In the genomic region with DNA sequence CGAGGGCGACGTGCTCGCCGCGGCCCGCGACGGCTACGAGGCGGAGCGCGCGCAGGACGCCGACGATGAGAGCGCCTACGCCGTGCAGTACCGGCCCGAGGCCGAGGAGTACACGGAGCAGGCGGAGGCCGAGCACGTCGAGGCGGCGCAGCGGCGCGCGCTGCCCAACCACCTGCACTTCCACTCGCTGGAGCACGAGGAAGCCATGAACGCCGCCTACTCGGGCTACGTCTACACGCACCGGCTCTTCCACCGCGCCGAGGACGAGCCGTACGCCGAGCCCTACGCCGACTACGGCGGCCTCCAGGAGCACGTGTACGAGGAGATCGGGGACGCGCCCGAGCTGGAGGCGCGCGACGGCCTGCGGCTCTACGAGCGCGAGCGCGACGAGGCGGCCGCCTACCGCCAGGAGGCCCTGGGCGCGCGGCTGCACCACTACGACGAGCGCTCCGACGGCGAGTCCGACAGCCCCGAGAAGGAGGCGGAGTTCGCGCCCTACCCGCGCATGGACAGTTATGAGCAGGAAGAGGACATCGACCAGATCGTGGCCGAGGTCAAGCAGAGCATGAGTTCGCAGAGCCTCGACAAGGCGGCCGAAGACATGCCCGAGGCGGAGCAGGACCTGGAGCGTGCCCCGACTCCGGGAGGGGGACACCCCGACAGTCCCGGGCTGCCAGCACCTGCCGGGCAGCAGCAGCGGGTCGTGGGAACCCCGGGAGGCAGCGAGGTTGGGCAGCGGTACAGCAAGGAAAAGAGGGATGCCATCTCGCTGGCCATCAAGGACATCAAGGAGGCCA, we compare ENCODE assay signal across 7 mouse cellular contexts.
DNase-seq lines count a peak whose midpoint lies in the region; ATAC-seq and TF ChIP-seq lines count a peak whose summit lies in the region.

No protein-coding gene starts in this region.

- TF ChIP-seq CTCF in stomach, postnatal 0 days (IDR thresholded peaks at IDR 0.05; ENCODE audit: low read depth): peak; percentile 55

- H3K4me1 ChIP-seq in embryonic facial prominence, embryonic 11.5 days (ENCODE audit: control insufficient read depth, insufficient read depth, low read length): no peaks in the 10 kb centered on the region
- H3K4me1 ChIP-seq in limb, embryonic 11.5 days (ENCODE audit: control insufficient read depth, insufficient read depth, low read length): 0 out of 2 replicates have a peak, but pooled peaks cover under 1% of the 10 kb centered on the region
- peaks cover 18% of the 10 kb centered on the region for H3K4me1 ChIP-seq in midbrain, embryonic 13.5 days (replicated peaks)
- H3K4me1 ChIP-seq in stomach, postnatal 0 days (replicated peaks; ENCODE audit: control insufficient read depth, insufficient read depth): no peaks in the 10 kb centered on the region

- no peak for TF ChIP-seq EP300 in stomach, postnatal 0 days (optimal IDR thresholded peaks at IDR 0.05)

- H3K27ac ChIP-seq in embryonic facial prominence, embryonic 11.5 days (replicated peaks; ENCODE audit: low read depth, low read length): no peak overlapping the region
- H3K27ac ChIP-seq in limb, embryonic 11.5 days (replicated peaks; ENCODE audit: low read depth, low read length): no peak overlapping the region
- no peak overlapping the region for H3K27ac ChIP-seq in midbrain, embryonic 13.5 days
- H3K27ac ChIP-seq in stomach, postnatal 0 days (replicated peaks): no peak overlapping the region

- peak overlapping the region; percentile 46 for H3K4me2 ChIP-seq in embryonic facial prominence, embryonic 11.5 days (ENCODE audit: low read depth, low read length)
- H3K4me2 ChIP-seq in limb, embryonic 11.5 days (ENCODE audit: low read depth, severe bottlenecking): peak overlapping the region; percentile 48
- peak overlapping the region; percentile 56 for H3K4me2 ChIP-seq in midbrain, embryonic 13.5 days (replicated peaks)
- H3K4me2 ChIP-seq in stomach, postnatal 0 days (replicated peaks; ENCODE audit: low read depth): peak overlapping the region; percentile 49

- peak overlapping the region; percentile 36 for H3K4me3 ChIP-seq in embryonic facial prominence, embryonic 11.5 days (ENCODE audit: low read depth, low read length)
- peak overlapping the region; percentile 28 for H3K4me3 ChIP-seq in limb, embryonic 11.5 days (ENCODE audit: low read depth, low read length)
- peak overlapping the region; percentile 41 for H3K4me3 ChIP-seq in midbrain, embryonic 13.5 days (replicated peaks)
- peak overlapping the region; percentile 35 for H3K4me3 ChIP-seq in stomach, postnatal 0 days (ENCODE audit: low read depth, low read length)

- WGBS in embryonic facial prominence, embryonic 11.5 days: 16% methylated on average over 109 of the region's 110 CpGs
- whole genome bisulfite sequencing in limb, embryonic 11.5 days: 20% methylated on average over 98 of the region's 110 CpGs
- 23% methylated on average over 109 of the region's 110 CpGs for WGBS in midbrain, embryonic 13.5 days
- 20% methylated on average over 97 of the region's 110 CpGs for WGBS in stomach, postnatal 0 days

- no peaks in the 10 kb centered on the region for H3K9me3 ChIP-seq in embryonic facial prominence, embryonic 11.5 days (replicated peaks; ENCODE audit: control insufficient read depth, low read length)
- no peaks in the 10 kb centered on the region for H3K9me3 ChIP-seq in limb, embryonic 11.5 days (ENCODE audit: control insufficient read depth, low read length)
- H3K9me3 ChIP-seq in midbrain, embryonic 13.5 days: no peaks in the 10 kb centered on the region
- no peaks in the 10 kb centered on the region for H3K9me3 ChIP-seq in stomach, postnatal 0 days (ENCODE audit: control insufficient read depth, low read length)

- H3K27me3 ChIP-seq in embryonic facial prominence, embryonic 11.5 days (ENCODE audit: control insufficient read depth, insufficient read depth, low read length): peaks cover 19% of the 10 kb centered on the region
- peaks cover 33% of the 10 kb centered on the region for H3K27me3 ChIP-seq in limb, embryonic 11.5 days (ENCODE audit: control insufficient read depth, insufficient read depth, low read length)
- H3K27me3 ChIP-seq in midbrain, embryonic 13.5 days: peaks cover 75% of the 10 kb centered on the region
- 0 out of 2 replicates have a peak, but pooled peaks cover 3% of the 10 kb centered on the region for H3K27me3 ChIP-seq in stomach, postnatal 0 days (ENCODE audit: control insufficient read depth, insufficient read depth, low read length)

- ATAC-seq in embryonic facial prominence, embryonic 11.5 days (replicated peaks; ENCODE audit: insufficient number of reproducible peaks, low FRiP score, low TSS enrichment, low read depth): peak; percentile 75
- peak; percentile 46 for ATAC-seq in limb, embryonic 11.5 days (ENCODE audit: insufficient number of reproducible peaks, low FRiP score, low TSS enrichment, low read depth)
- ATAC-seq in midbrain, embryonic 13.5 days: peak; percentile 89
- peak; percentile 89 for ATAC-seq in stomach, postnatal 0 days (ENCODE audit: low FRiP score, low TSS enrichment)

- H3K9ac ChIP-seq in embryonic facial prominence, embryonic 11.5 days (replicated peaks; ENCODE audit: low read length): 0 out of 2 replicates have a peak overlapping the region, but pooled peaks have one; percentile 7
- H3K9ac ChIP-seq in limb, embryonic 11.5 days (ENCODE audit: low read length): no peak overlapping the region; the same call in 1 of the 2 replicates
- H3K9ac ChIP-seq in midbrain, embryonic 13.5 days (replicated peaks): peak overlapping the region; percentile 41
- peak overlapping the region; percentile 23; the same call in 1 of the 2 replicates for H3K9ac ChIP-seq in stomach, postnatal 0 days (ENCODE audit: low read length)

- no peaks in the 10 kb centered on the region for H3K36me3 ChIP-seq in embryonic facial prominence, embryonic 11.5 days (replicated peaks; ENCODE audit: control insufficient read depth, insufficient read depth, low read depth, low read length)
- H3K36me3 ChIP-seq in limb, embryonic 11.5 days (ENCODE audit: control insufficient read depth, insufficient read depth, low read length): no peaks in the 10 kb centered on the region
- H3K36me3 ChIP-seq in midbrain, embryonic 13.5 days: peaks cover 7% of the 10 kb centered on the region
- no peaks in the 10 kb centered on the region for H3K36me3 ChIP-seq in stomach, postnatal 0 days (ENCODE audit: control insufficient read depth, insufficient read depth, low read length)

- DNase-seq in adrenal gland, postnatal 10 days: peak; percentile 52
- peak; percentile 58 for DNase-seq in embryonic facial prominence, embryonic 11.5 days (ENCODE audit: low spot score)
- peak; percentile 36 to 42 for DNase-seq in heart, adult 18-20 months
- DNase-seq in kidney, adult 18-20 months: peak; percentile 5
- peak; percentile 65 for DNase-seq in limb, embryonic 11.5 days (ENCODE audit: low spot score)
- peak; percentile 72 for DNase-seq in stomach, postnatal 0 days (ENCODE audit: low spot score)

Comparison
In these comparisons a context has a peak if more than half of its experiments do, and no peak if none do; other contexts are left out.
1. DNase-seq: peak in every context shown above with its lines; median percentile 72 in stomach, postnatal 0 days; 65 in limb, embryonic 11.5 days; 58 in embryonic facial prominence, embryonic 11.5 days; 52 in adrenal gland, postnatal 10 days; 39 in heart, adult 18-20 months; 5 in kidney, adult 18-20 months.